Mouse (Mus musculus) hematopoietic multipotent progenitor cell, adult 10-12 weeks (in vitro differentiated cells): ENCODE measurements around the gene Tas2r124. TPM values are rescaled to one million over a fixed set of nuclear protein-coding genes. Genes with fewer than 3 reads are reported as not detected.

ENCODE experiments used
- polyA plus RNA-seq: library from polyadenylated mRNA; stranded (reverse); fragments of >175 nt; gene quantifications from 2 replicates; pipeline ENCODE4 v1.2.3, GENCODE M21; 2012; ENCODE audit warnings: low replicate concordance

The Tas2r124 gene
- polyA plus RNA-seq: not detected in 2 replicates

DNA sequence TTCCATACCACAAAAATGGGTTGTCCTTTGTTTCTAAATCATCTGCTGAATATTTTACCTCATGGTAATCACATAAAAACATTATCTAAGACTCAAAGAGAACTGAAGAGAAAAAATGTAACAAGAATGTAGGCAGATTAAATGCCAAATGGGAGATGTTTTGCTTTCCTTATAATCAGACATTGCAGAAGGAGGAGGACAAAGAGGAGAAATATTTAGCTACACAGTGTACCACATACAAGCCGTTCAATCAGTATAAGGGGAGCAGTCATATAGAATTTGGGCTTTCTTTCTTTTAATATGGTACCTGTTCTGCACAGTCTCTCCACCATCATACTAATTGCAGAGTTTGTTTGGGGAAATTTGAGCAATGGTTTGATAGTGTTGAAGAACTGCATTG is at the start of gene Tas2r124:
Gene Tas2r124 (plus strand): TSS at position 301 of the 400 bp plus-strand sequence.

DNA sequence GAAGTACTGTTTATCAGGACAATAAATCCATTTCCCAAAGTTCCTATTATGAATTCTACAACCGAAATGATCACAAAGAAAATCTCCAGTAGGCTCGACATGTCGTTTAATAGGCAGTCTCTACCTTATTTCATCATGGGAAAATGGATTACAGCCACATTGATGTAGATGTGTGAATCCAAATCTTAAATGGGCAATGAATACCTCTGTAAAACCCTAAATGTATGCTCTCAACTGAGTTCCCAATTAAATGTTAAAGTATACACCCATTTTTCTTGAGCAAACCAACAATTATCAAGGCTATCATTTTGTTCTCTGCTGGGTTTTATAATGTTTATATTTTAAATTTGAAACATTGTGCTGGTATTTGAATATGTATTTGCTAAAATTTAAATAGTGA is 42.7 kb upstream of the Tas2r124 start, which contains the start of gene Tas2r122:
Gene Tas2r122 (minus strand): TSS at position 101 of the 400 bp plus-strand sequence.

DNA sequence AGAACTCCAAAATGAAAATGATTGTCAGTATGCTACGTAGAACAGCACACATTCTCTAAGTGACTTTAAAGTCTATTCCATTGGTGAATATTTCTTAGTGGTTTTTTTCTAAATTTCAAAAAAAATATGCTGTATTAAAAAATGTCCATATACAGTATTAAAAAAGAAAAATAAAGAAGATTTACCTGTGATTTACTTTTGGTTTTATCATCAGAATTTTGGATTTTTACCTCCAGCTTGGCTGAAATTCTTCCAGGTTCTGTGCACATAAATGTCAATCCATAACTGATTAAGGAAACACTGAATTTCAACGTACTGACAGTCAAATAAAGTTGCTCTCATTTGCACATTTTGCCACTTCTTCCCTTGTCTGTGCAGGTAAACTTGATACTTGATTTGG is 16.6 kb upstream of the Tas2r124 start, which contains the start of gene Tas2r115:
Gene Tas2r115 (minus strand): TSS at position 101 of the 400 bp plus-strand sequence.

DNA sequence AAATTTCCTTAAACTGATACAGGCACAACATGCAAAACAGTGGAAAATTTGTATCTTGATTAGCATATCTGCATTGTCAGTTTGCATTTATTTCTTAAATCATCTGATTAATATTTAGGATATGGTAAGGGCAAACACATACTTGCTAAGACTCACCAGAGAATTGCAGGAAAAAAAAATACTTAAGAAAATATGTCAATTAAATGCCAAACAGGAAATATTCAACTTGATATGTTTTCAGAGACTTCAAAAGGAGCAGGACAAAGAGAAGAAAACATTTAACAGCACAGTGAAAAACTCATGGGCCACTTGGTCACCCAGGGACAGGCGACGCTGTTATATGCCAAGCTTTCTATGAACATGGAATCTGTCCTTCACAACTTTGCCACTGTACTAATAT is 7.3 kb downstream of the Tas2r124 start, which contains the start of gene Tas2r102:
Gene Tas2r102 (plus strand): TSS at position 301 of the 400 bp plus-strand sequence.

DNA sequence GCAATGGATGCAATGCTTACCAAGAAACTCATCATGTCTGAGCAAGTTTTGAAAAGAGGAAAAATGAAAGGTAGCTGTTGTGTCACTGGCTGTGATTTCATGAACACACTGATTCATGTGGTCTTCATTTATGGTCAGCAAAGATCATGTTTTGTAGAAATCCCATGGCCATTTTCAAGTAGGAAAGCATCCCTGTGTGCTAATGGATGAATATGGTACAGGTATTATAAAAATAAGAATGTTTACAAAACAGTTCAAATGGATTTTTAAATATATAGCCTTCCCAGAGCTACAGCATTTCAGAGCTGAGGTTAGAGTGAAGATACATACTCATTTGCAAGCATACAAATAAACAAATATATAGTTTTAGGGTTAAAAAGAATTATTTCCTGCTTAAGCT is 23.5 kb downstream of the Tas2r124 start, which contains the start of gene Tas2r136:
Gene Tas2r136 (minus strand): TSS at position 101 of the 400 bp plus-strand sequence.

DNA sequence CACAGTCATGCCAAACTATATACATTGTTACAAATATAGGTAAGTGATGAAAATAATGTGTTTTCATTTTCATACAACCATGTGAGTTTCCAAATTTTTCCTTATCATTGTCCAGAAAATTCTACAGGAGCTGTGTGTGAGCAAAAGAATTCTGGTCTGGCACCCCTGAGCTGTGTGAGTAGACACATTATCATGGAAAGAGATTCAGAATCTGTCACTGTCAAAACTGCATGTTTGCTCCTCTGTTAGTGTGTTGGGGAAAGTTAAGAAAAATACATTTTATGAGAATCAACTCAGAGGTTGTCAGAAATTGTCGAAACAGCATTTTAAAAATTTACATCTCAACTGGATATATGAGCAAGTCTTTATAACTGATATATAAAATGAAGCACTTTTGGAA is 48.0 kb downstream of the Tas2r124 start, which contains the start of gene Tas2r117:
Gene Tas2r117 (plus strand): TSS at position 301 of the 400 bp plus-strand sequence.

Other genes starting within 250 kb of the Tas2r124 start
- gene Prh1, start 184.9 kb upstream of the Tas2r124 start, polyA plus RNA-seq: not detected in 2 replicates
- gene Prp2, start 158.8 kb upstream of the Tas2r124 start, polyA plus RNA-seq: not detected in 2 replicates
- not detected in 2 replicates for gene A630073D07Rik, start 103.2 kb upstream of the Tas2r124 start, polyA plus RNA-seq
- gene Tas2r120, start 97.8 kb upstream of the Tas2r124 start, polyA plus RNA-seq: not detected in 2 replicates
- gene Tas2r121, start 53.7 kb upstream of the Tas2r124 start, polyA plus RNA-seq: not detected in 2 replicates
- gene Tas2r122, start 42.8 kb upstream of the Tas2r124 start, polyA plus RNA-seq: not detected in 2 replicates
- not detected in 2 replicates for gene Tas2r115, start 16.7 kb upstream of the Tas2r124 start, polyA plus RNA-seq
- not detected in 2 replicates for gene Tas2r102, start 7.4 kb downstream of the Tas2r124 start, polyA plus RNA-seq
- gene Tas2r136, start 23.4 kb downstream of the Tas2r124 start, polyA plus RNA-seq: not detected in 2 replicates
- gene Tas2r117, start 48.1 kb downstream of the Tas2r124 start, polyA plus RNA-seq: not detected in 2 replicates
- not detected in 2 replicates for gene Tas2r123, start 92.4 kb downstream of the Tas2r124 start, polyA plus RNA-seq
- not detected in 2 replicates for gene Tas2r116, start 100.7 kb downstream of the Tas2r124 start, polyA plus RNA-seq
- not detected in 2 replicates for gene Tas2r110, start 113.3 kb downstream of the Tas2r124 start, polyA plus RNA-seq
- not detected in 2 replicates for gene Tas2r113, start 138.3 kb downstream of the Tas2r124 start, polyA plus RNA-seq
- gene Tas2r125, start 154.9 kb downstream of the Tas2r124 start, polyA plus RNA-seq: not detected in 2 replicates
- gene Tas2r129, start 196.4 kb downstream of the Tas2r124 start, polyA plus RNA-seq: not detected in 2 replicates
- not detected in 2 replicates for gene Tas2r131, start 203.2 kb downstream of the Tas2r124 start, polyA plus RNA-seq
- not detected in 2 replicates for gene Tas2r109, start 226.2 kb downstream of the Tas2r124 start, polyA plus RNA-seq